Mouse (Mus musculus): ENCODE data around the gene Rrnad1.

- no peak for TF ChIP-seq POLR2A (IDR thresholded peaks at IDR 0.05; ENCODE audit: low read depth, low read length)
- no peak for TF ChIP-seq CTCF (conservative IDR thresholded peaks at IDR 0.05; ENCODE audit: insufficient read depth, insufficient read length, low read depth, low read length)
These were observed 4.7 kb upstream of the Rrnad1 start for GRCm38 (mm10) chr3:87935201-87935600.
